Mouse (Mus musculus) kidney, postnatal 25 days (tissue): ENCODE data around the gene Stpg3.

Source experiments
- DNase-seq, 2 experiments: peaks; one replicate each; pipeline ENCODE4 v3.0.0; 2021; ENCODE audit warnings: mixed read lengths in 2 of 2

Gene Stpg3

DNA sequence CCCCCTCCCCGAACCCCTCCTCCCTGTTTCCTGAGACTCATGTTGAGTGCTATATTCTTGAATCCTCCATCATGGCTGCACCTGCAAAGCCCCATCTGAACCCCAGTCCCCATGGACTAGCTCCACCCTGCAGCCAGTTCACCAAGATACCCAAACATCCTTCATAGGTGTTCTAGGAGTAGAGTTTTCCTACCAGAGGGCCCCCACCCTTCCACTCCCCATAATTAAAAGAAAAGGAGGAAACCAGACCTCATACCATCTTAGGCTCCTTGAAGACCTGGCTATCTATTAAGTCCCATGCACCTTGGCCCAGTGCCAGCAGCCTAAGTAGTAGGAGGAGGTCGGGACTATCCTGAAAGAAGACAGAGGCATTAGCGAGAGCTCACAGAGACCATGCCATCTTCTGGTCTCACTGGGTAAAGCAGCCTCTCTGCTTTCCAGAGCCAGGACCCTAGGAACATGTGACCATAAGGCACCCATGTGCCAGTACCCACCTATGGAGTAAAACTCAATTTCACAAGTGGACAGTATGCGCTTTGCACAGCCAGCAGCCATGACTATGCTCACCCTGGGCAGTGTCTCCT, 10.7 kb downstream of the Stpg3 start:
- peak; percentile 57 to 66 for DNase-seq

DNA sequence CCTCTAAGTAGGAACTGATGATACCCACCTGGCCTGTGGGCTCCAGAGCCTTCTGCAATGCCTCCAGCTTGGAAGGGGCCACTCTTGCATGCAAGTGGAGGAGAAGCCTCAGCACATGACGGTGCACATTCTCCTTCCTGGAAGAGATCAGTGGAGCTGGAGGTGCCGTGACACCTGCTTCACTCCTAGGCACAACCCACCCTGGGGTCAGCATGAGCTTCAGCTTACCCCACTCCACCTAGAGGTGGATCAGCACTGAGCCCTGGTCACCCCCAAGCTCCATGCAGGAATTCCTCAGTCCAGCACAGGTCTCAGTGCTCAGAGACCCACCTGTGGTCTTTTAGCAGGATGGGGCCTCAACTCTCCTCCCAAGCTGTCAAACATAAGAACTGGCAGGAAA, 13.8 kb downstream of the Stpg3 start:
- peak in 1 of 2 experiments; percentile 30 for DNase-seq

DNA sequence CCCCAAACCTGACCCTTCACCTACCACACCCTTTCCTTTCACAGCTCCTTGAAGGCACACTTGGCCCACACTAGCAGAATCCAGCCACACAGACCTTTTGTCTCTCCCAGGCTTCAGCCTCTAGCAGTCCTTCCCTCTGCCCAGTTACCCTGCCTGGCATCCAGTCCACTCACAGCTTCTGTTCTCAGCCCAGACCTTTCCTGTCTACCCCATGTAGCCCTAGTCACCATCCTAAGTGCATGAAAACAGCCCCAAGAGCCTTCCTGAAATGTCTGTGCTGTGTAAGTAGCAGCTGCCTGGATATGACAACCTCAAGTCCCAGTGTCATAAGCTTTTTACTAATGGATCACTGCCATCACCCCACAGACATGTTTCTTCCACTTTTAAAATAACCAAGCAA, 16.5 kb downstream of the Stpg3 start:
- DNase-seq: peak in 1 of 2 experiments; percentile 25

DNA sequence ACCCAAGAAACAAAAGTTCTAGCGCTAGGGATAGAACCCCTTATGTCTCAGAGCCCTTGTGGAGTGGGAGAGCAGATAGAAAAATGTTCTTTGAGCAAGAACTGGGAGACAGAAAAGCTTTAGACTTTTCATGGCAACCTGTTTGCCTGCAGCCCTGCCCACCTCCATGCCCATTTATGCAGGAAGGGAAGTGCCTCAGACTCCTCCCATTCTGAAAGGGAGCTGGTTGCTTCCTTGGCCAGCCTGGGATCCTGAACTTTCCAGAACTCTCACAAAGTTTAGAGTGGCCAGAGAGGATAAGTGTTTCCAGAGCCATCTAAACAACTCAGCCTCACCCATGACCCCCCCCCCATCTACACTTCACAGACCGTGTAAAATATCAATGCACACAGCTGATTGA, 17.2 kb downstream of the Stpg3 start:
- peak in 1 of 2 experiments; percentile 45 for DNase-seq

DNA sequence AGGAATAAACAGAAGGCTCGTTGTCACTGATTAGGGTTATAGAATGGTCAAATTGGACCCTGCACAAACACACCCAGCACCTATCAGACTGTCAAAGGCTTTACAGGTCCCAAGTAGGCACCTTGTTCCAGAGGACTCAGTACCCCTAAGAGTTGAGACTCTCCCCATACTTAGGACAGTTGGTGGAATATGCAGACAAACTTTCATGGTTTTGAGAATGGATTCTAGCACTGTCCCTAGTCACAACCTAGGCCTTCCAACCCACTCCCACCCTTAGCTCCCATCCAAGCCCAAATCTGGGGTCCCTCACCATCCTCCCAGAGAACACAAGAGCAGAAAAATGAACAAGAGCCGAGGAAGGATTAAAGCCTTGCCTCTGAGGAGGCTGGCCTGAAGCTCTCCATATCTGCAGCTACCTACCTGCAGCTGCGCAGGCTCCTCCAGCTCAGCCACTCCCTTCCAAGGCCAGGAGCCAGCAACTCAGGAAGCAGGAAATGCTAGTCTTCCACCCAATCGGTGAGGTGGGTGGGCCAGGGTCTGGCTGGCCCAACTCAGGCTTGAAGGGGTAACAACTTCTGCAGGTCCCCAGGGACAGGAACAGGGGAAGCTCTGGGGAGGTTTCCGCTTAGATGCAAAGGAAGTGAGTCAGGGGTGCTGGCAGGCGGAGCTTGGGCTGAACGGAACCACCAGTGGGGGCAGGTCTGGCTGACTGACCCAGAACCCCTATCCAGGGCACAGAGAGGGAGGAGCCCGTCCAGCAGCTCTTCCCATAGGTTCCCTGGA, 18.1 kb downstream of the Stpg3 start, which contains the start of gene Tor4a:
TSS of gene Tor4a (minus strand) at position 715 of the 783 bp plus-strand sequence.
- peak; percentile 87 to 96 for DNase-seq

DNA sequence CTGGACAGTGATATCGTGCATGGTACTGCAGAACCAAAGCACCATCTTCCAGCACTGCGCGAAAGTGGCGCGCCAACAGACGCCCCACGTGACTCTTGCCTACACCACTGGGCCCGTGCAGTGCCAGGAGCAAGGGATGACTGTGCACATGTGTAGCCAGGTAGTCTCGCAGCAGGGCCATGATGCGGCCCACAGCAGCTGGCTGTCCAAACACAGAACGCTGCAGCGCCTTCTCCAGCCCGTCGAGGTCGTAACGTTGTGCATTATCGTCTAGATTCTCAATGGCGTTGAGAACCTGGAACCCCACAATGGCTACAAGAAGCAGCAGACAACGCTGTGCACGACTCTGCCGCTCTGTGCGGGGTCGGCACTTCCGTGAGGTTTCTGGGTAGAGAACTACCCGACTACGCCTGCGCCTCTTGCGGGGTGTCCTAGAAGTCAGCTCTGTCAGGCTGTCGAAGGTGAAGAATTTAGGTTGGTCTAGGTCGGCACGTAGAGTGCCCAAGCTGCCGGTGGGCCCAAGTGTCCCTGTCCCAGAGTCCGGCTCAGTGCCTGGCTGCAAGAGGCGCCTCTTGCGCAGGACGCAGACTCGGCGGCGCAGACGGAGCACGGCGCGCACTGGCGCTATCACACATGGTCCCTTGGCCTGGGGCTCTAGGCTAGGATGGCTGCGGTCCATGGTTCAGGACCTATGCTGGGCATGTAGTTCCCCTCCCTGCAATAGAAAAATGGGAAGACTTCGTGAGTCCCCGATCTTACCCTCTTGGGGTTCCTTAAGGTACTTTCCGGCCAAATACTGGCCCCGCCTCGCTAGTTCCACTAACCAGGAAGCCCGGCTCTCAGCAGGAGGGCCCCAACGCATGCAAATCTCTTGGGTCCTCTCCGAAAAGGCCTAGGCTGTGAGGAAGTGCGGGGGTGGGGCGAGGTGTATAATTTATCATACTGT, 19.0 kb downstream of the Stpg3 start:
- DNase-seq: peak; percentile 89 to 90

DNA sequence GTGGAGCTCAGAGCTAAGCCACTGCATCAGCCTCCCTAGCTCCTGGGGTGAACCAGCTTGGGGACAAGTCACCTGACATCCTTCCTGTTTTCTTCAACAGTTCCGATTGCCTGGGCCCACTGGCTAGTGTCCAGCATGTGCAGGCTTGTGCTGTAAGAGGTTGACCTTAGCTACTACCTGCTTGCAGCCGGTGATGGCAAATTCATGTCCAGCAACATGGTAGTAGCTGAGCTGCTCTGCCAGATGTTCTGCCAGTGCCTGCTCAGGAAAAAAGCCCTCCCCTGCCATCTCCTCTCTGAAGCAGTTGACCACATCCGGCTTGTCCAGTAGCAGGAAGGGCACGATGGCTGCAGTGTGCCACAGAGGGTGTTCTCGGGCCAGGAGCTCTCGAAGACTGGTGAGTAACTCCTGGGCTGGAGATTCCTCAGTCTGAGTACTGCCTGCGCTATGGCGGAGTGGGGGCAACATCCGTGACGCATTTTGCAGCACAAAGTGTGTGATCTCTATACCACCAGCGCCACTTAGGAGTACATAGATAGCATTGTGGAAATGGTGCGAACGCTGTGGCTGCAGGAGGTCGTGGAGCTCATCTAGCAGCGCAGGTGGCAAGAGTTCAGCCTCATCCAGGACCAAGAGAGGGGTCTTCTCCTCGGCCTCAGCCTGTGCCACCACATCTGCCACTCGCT, 19.8 kb downstream of the Stpg3 start:
- peak in 1 of 2 experiments; percentile 47 for DNase-seq

DNA sequence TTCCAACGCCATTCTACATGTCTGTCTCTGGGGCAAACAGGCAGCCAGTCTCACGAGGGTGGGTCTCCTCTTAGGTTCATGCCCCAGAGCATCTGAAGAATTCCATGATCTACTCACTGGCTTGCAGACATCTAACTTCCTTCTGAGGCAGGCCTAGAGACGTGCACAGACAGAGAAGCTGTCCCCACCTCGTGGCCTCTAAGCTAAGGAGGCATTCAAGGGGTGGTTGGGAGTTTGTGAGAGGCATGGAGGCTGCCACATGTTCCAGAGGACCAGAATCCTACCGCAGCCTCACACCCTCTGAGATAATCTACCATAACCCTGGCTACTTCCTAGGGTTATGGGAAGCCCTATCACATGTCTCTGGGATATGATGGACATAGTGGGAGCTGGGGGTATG, 20.4 kb downstream of the Stpg3 start:
- DNase-seq: peak in 1 of 2 experiments; percentile 24

DNA sequence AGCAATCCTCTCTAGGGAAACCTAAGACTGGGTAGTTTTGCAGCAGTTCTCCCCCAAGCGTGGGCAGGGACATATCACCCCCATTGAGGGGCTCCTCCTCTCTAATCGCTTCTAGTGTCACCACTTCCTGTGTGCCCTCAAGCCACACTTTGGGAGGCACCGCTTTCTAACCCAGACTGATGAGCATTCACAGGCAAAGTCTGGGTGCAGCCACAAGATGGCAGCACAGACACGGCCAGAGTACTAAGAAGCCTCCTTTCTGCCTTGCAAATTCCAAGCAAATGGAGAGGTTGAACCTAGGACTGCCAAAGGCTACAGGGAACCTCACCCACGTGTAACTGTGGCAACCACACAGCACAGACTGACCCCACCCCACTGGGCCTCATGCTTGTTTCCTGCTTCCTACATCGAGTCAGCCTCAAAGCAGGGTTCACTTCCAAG, 21.1 kb downstream of the Stpg3 start:
- DNase-seq: peak; percentile 87 to 91

DNA sequence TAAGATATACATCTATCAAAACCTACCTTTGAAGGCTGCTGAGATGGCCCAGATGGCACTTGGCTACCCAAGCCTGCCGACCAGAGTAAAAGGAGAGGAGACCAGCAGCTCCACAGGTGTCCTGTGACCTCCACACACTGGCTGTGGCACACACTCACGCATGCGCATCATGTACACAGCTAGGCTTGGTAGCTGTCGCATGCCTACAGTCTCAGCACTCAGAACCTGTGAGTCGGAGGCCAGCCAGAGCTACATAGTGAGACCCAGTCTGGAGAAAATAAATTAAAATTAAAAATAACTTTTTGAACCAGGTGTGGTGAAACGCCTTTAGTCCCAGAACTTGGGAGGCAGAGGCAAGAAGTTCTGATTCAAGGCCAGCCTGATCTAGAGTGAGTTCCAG, 26.6 kb downstream of the Stpg3 start:
- DNase-seq: no peak

DNA sequence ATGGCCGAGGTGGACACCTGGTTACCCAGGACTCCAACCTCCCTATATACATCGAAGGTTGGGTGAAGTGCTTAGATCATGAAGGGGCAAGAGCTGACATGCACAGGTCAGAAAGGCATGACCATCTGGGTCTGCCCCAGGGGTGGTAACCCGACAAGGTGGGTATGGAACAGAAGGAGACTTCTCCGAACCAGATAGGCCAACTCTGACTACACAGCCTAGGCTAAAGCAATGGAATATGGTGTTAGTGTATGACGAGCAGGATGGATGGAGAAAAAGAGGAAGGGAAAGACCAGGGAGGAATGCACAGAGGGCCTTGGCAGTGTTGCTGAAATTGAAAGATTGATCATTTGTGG, 27.9 kb downstream of the Stpg3 start:
- DNase-seq: no peak

DNA sequence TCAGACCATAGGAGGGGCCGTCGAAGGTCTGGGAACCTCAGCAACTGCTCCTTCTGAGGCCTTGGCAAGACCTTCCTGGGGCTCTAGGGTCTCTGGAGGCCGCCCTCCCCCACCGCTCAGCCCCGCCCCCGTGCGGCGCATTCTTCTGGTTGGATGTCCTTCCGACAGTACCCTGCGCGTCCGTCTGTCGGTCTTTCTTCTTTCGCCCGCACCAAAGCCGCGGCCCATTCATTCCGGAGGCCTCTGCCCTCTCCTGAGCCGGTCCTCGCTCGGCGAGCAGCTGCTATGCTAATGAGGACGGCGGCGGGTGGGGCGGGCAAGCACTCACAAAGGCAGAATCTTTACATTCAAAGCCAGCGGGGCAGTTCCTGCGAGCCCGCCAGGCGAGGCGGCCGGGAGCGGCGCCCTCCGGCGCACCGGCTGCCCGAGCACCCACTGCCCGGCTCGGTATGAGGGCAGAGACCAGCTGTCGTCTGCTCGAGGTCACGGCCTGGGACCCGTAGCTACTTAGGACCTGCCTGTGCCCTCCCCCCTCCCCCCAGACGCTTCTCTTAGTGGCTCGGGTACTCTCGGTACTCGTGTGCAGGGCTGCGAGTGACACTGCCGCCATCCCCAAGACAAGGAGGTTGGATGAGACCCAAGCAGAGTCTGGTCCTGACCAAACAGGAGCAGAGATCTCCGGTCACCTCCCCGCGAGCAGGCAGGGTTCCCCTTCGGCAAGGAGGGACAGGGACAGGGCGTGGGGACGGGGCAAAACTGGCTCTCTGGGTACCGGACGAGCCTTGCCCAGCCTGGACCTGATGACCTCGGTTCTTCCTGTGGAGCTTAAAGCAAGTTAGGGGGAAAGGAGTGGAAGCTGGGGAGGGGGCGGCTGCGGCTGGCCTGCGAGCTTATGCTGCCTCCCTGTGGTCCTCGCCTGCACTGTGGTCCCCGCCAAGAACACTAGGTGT, 28.5 kb downstream of the Stpg3 start:
- DNase-seq: peak; percentile 65 to 81

DNA sequence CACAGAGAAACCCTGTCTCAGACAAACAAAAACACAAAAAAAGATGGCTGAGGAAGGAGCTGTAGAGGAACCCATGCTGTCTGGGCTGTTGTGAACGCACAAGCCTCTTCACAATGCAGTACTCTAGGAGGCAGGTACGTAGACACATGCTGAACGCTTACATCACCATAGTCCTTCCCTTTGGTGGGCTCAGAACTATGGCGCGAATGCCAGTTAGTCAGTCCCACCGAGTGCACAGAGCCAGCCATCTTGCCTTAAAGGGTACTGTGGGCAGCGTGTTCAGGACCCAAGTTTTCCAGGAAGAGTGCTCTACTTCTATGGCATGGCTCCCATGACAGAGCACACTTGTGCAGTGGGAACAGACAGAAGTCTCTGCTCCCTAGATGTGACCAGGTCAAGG, 29.9 kb downstream of the Stpg3 start:
- DNase-seq: peak in 1 of 2 experiments; percentile 26

DNA sequence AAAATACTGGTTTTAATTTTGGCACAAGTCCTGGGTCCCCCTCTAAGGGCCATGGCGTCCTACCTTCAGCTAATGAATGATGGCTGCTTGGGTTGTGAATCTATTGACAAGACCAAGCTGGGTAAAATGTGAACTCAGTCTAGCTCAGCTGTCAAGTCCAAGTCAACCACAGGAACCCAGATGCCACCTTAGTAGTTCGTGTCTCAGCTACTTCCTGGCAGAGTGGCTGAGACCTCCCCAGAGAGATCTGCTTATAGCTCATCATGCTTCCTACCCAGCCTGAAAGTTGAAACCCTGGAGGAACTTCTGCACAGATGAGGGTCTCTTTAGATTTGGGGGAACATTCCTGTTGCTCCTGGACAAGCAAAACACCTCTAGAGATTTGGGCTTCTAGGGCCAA, 31.1 kb downstream of the Stpg3 start:
- peak in 1 of 2 experiments; percentile 17 for DNase-seq

DNA sequence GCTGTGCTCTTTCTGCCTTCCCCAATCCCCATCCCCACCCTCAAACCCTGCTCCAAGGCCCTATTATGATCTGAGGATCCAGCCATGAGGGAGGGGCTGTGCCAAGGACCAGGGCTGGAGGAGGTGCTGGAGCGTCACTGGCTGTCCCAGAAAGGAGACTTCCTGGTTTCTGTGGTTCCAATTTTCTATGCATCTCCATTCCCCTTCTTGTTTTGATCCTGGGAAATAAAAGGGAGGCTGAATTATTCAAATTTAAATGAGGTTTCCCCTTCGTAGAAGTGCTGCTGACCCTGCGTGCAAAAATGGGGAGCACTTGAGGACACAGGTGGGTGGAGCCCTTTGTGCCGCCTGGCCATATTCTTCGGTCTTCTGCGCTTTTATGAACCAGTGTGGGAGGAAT, 31.8 kb downstream of the Stpg3 start:
- no peak for DNase-seq

DNA sequence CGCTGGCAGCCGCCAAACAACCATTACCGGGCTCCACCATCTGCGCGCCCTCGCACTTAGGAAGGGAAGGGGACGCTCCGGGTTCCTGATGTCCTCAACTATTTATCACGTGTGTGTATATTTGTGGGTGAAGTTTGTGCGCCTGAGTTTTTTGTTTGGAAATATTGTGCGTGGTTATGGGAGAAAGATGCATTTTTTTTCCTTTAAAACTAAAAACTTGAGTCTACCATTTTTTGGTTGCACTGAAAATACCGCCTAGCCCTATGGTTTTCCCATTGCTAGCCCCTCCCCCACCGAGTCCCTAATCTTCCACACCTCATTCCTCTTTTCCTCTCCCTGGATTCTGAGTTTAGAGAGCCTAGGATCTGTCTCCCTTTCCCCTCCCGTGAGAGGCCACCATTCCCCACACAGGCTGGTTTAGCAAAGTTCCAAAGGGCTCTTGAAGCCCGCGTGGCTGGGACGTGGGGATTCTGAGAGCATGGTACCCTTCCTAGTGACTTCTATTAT, 32.5 kb downstream of the Stpg3 start:
- no peak for DNase-seq

DNA sequence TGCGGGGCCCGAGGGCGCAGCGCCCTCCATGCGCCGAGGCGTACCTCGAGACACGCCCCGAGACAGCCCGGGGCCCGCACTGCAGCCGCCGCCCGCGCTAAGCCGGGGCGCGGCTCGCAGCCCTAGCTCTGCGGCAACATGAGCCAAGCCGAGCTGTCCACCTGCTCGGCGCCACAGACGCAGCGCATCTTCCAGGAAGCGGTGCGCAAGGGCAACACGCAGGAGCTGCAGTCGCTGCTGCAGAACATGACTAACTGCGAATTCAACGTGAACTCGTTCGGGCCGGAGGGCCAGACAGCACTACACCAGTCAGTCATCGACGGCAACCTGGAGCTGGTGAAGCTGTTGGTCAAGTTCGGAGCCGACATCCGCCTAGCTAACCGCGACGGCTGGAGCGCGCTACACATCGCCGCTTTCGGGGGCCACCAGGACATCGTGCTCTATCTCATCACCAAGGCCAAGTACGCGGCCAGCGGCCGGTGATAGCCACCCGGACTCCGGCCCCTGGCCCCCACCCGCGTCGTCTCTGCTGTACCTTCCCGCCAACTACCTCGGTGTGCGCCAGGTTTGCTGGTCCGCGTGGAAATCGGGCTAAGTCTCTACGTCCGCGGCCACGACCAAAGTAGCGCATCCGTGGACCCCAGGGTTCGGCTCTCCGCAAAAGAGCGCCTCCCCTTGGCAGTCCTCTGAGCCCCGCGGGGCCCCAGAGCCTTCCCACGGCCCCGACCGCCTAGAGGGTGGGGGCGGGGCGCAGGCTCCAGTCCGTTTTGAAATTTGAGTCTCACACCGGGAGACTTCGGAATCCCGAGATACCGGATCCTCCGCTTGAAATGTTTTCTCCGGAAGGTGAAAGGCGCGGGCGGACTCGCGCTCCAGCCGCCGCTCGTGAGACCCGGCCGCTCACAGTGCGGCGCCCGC, 33.2 kb downstream of the Stpg3 start:
- peak; percentile 32 to 64 for DNase-seq

DNA sequence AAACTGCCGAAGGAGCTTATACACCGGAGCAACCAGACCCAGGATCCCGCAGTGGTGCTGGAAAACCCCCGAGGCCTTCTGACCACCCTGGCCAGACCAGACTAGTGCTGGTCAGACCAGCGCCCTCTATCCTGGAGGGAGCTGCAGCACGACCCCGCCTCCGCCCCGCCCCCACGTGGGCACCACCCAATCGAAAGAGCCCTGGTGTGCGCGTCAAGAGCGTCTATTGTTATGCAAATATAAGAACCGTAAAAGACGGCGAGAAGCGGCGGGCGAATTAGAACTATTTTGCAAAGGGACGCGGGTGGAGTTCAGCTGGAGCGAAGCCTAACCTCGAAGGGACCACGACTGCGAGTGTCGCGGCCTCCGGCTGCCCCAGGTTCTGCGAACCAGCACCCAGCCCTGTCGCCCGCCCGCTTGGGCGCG, 33.9 kb downstream of the Stpg3 start, which contains the start of gene Nrarp:
TSS of gene Nrarp (plus strand) at position 281 of the 426 bp plus-strand sequence.
- peak; percentile 93 to 96 for DNase-seq

DNA sequence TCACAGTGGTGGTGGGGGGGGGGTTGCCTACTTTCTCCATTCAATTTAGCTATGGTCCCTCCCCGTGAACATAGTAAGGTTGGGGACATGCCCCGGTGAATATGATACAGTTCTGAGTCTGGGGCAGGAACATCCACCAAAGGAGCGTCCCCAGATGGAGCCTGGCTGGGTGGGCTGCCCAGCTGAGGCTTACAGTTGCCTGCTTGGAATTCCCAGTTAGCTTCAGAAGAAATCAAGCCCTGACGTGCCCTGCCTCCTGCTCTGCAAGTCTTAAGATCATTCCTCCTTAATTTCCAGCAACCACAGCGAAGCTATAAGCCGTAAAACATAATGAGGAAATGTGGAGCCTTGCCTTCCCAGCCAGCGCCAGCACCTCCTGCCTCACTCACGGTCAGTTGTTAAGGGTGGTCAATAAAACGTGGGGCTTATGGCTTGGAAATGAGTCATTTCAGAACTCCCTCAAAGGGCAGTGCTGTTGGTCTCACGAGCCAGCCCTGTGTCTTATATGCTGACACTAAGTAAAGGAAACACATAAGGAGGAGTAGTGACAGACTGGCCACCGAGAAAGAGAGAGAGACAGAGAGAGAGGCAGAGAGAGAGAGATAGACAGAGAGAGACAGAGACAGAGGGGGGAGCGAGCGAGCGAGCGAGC, 34.7 kb downstream of the Stpg3 start:
- no peak for DNase-seq
